15 mouse cellular contexts compared by ENCODE assay signal in genomic region chr6:38181756-38182318, GRCm38 (mm10). TPM values are rescaled to one million over a fixed set of nuclear protein-coding genes. Genes with fewer than 3 reads are reported as not detected.
DNase-seq lines count a peak whose midpoint lies in the region; ATAC-seq lines count a peak whose summit lies in the region.
"Had no signal": no experiment of that assay in that cellular context is flagged by ENCODE, and none has a peak within 500 bp of the region (broad histone marks: within the 10 kb centered on the region; RNA-seq: fewer than 3 reads in every experiment).

No protein-coding gene starts in this region.

- no peak overlapping the region for H3K9ac ChIP-seq in heart, embryonic 13.5 days
- H3K9ac ChIP-seq in neural tube, embryonic 11.5 days (ENCODE audit: low read length) = no peak overlapping the region
- H3K9ac ChIP-seq in midbrain, embryonic 15.5 days = no peak overlapping the region

- no peak overlapping the region for H3K4me2 ChIP-seq in heart, embryonic 13.5 days
- H3K4me2 ChIP-seq in neural tube, embryonic 11.5 days (ENCODE audit: low read depth) = no peak overlapping the region
- no peak overlapping the region for H3K4me2 ChIP-seq in midbrain, embryonic 15.5 days
- H3K4me2 ChIP-seq: liver, embryonic 11.5 days had no signal

- peaks cover 21% of the 10 kb centered on the region for H3K4me1 ChIP-seq in heart, embryonic 13.5 days
- H3K4me1 ChIP-seq in neural tube, embryonic 11.5 days (ENCODE audit: control insufficient read depth, insufficient read depth, low read length) = no peaks in the 10 kb centered on the region; the same call in 1 of the 2 replicates
- no peaks in the 10 kb centered on the region for H3K4me1 ChIP-seq in midbrain, embryonic 15.5 days

- H3K27ac ChIP-seq in heart, embryonic 13.5 days (replicated peaks) = peak overlapping the region; percentile 43; the same call in 1 of the 2 replicates
- 0 out of 2 replicates have a peak overlapping the region, but pooled peaks have one; percentile 35 for H3K27ac ChIP-seq in neural tube, embryonic 11.5 days (ENCODE audit: low read depth, low read length)
- peak overlapping the region; percentile 58 for H3K27ac ChIP-seq in midbrain, embryonic 15.5 days

- no peak for DNase-seq in heart, adult 8-10 months (ENCODE audit: low spot score)
- no peak for DNase-seq in neural tube, embryonic 11.5 days (ENCODE audit: low spot score)
- DNase-seq in neural tube, embryonic 10.5 days (ENCODE audit: extremely low spot score, low spot score) = no peak
- DNase-seq in cerebellum, postnatal 10 days = no peak
- no peak for DNase-seq in thymus, postnatal 10 days (ENCODE audit: low spot score in 2 of 2)
- DNase-seq: adrenal gland, postnatal 25 days; kidney, postnatal 25 days had no signal

- WGBS in heart, embryonic 13.5 days = 68% methylated on average over 10 of the region's 10 CpGs
- 79% methylated on average over 9 of the region's 10 CpGs for WGBS in neural tube, embryonic 11.5 days
- 70% methylated on average over 10 of the region's 10 CpGs for WGBS in midbrain, embryonic 15.5 days

- no peak for ATAC-seq in heart, embryonic 13.5 days (ENCODE audit: extremely low read depth, insufficient number of reproducible peaks, low FRiP score, low TSS enrichment)
- no peak for ATAC-seq in neural tube, embryonic 11.5 days (ENCODE audit: insufficient read depth, low FRiP score, low TSS enrichment)
- peak; percentile 62 for ATAC-seq in midbrain, embryonic 15.5 days (replicated peaks)
- ATAC-seq in cerebellum, adult (ENCODE audit: insufficient number of reproducible peaks, low FRiP score, low TSS enrichment) = no peak
- ATAC-seq: lung, postnatal 0 days had no signal

- no peaks in the 10 kb centered on the region for H3K9me3 ChIP-seq in heart, embryonic 13.5 days
- H3K9me3 ChIP-seq in neural tube, embryonic 11.5 days (ENCODE audit: control insufficient read depth, low read length) = no peaks in the 10 kb centered on the region
- no peaks in the 10 kb centered on the region for H3K9me3 ChIP-seq in midbrain, embryonic 15.5 days

- H3K36me3 ChIP-seq in heart, embryonic 13.5 days = peaks cover 28% of the 10 kb centered on the region
- peaks cover 5% of the 10 kb centered on the region; the same call in 1 of the 2 replicates for H3K36me3 ChIP-seq in neural tube, embryonic 11.5 days (ENCODE audit: control insufficient read depth, insufficient read depth, low read length)
- peaks cover 35% of the 10 kb centered on the region for H3K36me3 ChIP-seq in midbrain, embryonic 15.5 days (replicated peaks)

- no peaks in the 10 kb centered on the region for H3K27me3 ChIP-seq in heart, embryonic 13.5 days (replicated peaks)
- H3K27me3 ChIP-seq in neural tube, embryonic 11.5 days (ENCODE audit: control insufficient read depth, insufficient read depth, low read length) = no peaks in the 10 kb centered on the region
- H3K27me3 ChIP-seq in midbrain, embryonic 15.5 days (replicated peaks) = no peaks in the 10 kb centered on the region

- H3K4me3 ChIP-seq in heart, embryonic 13.5 days = no peak overlapping the region
- no peak overlapping the region for H3K4me3 ChIP-seq in neural tube, embryonic 11.5 days (ENCODE audit: low read depth, low read length)
- H3K4me3 ChIP-seq in midbrain, embryonic 15.5 days = no peak overlapping the region

RNA-seq across cellular contexts. Expression of gene Atp6v0a4, which starts 57.5 kb away (rescaled TPM):
- 0.45 and 0.47 TPM in 2 replicates for polyA plus RNA-seq in heart, embryonic 13.5 days (2015; fragmentation: Nextera tagmentation; extraction: Ambion mirVana)
- 1 to 10 TPM; 2.0 to 3.9 (median 2.2) TPM for total RNA-seq in heart, adult 8-10 months (2022)
- not detected in 2 replicates for polyA plus RNA-seq in neural tube, embryonic 11.5 days (2014; fragmentation: Nextera tagmentation; extraction: Ambion mirVana)
- 0.24 and 0.25 TPM in 2 replicates for polyA plus RNA-seq in midbrain, embryonic 15.5 days (2015; fragmentation: Nextera tagmentation; extraction: Ambion mirVana)
- total RNA-seq: hematopoietic stem cell, adult 5-6 weeks had no signal
- polyA plus RNA-seq: forebrain, embryonic 11.5 days; small intestine, adult 2 months had no signal
